Mouse (Mus musculus): ENCODE data around the gene Rbbp4. TPM values are rescaled to one million over a fixed set of nuclear protein-coding genes. Genes with fewer than 3 reads are reported as not detected.

Rbbp4 gene
- polyA plus RNA-seq, 1 experiment from 2014 or later, result 428 TPM

DNA sequence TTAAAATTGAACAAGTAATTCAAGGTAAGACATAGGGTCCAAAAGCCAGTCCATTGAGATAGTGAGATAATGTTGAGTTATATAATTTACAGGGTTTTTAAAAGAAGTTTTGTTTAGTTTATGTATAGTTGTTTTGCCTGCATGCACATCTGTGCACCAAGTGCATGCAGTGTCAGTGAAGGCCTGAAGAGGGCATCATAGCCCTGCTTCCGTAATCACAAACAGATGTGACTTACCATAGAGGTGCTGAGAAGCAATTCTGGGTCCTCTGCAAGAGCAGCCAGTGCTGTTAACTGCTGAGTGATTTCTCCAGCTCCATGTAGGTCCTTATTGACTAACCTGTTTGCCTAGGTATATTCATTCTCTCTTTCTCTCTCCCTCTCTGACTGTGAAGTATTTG, 6.7 kb upstream of the Rbbp4 start:
- no peak overlapping the region for H3K27ac ChIP-seq (ENCODE audit: low read depth, low read length)
- H3K36me3 ChIP-seq (ENCODE audit: control insufficient read depth, insufficient read depth, low read length), result peaks cover 41% of the 10 kb centered on the region
- no peak overlapping the region for H3K4me3 ChIP-seq (ENCODE audit: low read depth, low read length)
- no peaks in the 10 kb centered on the region for H3K27me3 ChIP-seq (replicated peaks; ENCODE audit: control insufficient read depth, insufficient read depth, low read length)
- no peaks in the 10 kb centered on the region for H3K9me3 ChIP-seq (replicated peaks; ENCODE audit: control insufficient read depth, low read length)
- DNase-seq (ENCODE audit: low spot score) (no peak), ATAC-seq (no peak)
- 91% methylated on average over 1 of the region's 1 CpGs for WGBS
- no peak overlapping the region for H3K4me2 ChIP-seq (ENCODE audit: low read length)
- H3K9ac ChIP-seq (ENCODE audit: low read length), result no peak overlapping the region
- no peaks in the 10 kb centered on the region for H3K4me1 ChIP-seq (ENCODE audit: control insufficient read depth, insufficient read depth, low read length)

DNA sequence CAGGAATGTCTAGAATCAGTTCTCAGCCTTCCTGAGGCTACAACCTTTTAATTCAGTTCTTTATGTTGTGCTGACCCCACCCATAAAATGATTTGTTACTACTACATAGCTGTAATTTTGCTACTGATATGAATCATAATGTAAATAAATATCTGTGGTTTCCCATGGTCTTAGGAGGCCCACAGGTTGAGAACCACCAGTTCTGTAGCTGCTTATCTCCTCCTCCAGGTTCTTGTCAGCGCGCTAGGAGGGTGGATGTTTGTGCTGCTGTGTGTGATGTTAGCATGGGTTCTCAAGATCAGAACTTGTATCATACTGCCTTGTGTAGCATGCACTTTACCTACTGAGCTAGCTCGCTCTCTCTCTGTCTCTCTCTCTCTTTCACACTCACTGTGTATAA, 4.6 kb upstream of the Rbbp4 start:
- Histone ChIP-seq H3K9ac (ENCODE audit: low read length) (no peak overlapping the region), H3K36me3 (ENCODE audit: control insufficient read depth, insufficient read depth, low read length) (peaks cover 29% of the 10 kb centered on the region), H3K27me3 (replicated peaks; ENCODE audit: control insufficient read depth, insufficient read depth, low read length) (no peaks in the 10 kb centered on the region), H3K9me3 (replicated peaks; ENCODE audit: control insufficient read depth, low read length) (no peaks in the 10 kb centered on the region), H3K4me1 (ENCODE audit: control insufficient read depth, insufficient read depth, low read length) (no peaks in the 10 kb centered on the region), H3K4me3 (ENCODE audit: low read depth, low read length) (no peak overlapping the region), H3K4me2 (ENCODE audit: low read length) (no peak overlapping the region), H3K27ac (ENCODE audit: low read depth, low read length) (no peak overlapping the region)
- no peak for ATAC-seq
- WGBS, result 100% methylated on average over 3 of the region's 3 CpGs
- no peak for DNase-seq (ENCODE audit: low spot score)

DNA sequence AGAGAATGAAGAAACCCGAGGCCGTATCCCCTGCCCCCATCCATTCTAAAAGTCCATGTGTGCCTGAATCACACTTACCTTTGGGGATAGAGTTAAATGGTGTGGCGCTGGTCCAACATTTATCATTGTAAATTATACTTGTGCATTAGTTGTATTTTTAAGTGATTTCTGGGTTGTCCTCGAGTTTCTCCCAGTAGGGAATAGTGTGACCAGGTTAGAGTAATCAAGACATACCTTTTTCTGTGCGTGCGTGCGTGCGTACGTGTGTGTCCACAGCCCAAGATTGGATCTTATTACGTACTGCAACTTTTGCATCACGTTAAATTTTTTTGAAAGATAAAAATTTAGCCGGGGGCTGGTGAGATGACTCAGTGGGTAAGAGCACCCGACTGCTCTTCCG, 1.1 kb upstream of the Rbbp4 start:
- 57% methylated on average over 14 of the region's 14 CpGs for WGBS

DNA sequence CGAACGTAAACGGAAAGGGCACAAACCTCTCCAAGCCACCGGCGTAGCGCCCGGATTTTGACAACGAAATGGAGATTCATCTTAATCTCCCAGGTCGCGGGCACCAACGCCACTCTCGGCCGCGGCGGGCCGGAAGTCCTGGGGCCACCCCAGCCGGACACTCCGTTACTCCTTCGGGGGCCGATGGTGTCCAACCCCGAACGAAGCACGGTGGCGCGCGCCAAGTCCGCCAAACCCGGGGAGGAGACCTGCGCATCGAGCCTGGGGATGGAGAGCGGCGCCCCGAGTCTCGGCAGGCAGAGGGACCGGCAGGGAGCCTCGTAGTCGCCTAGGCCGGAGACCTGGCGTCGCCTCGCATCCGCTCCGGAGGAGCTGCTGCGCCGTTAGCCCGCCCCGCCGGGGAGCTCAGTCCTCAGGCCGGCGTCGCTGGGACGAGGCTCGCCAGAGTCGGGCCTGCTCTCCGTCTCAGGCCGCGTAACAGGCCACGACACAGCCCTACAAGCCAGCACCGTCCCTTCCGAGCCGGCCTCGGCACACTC, 424 bp downstream of the Rbbp4 start:
- DNase-seq (ENCODE audit: low spot score) (no peak), ATAC-seq (no peak)
- Histone ChIP-seq H3K4me1 (ENCODE audit: control insufficient read depth, insufficient read depth, low read length) (peaks cover 21% of the 10 kb centered on the region), H3K9ac (ENCODE audit: low read length) (peak overlapping the region; percentile 97), H3K27ac (ENCODE audit: low read depth, low read length) (peak overlapping the region; percentile 96), H3K27me3 (replicated peaks; ENCODE audit: control insufficient read depth, insufficient read depth, low read length) (no peaks in the 10 kb centered on the region), H3K36me3 (ENCODE audit: control insufficient read depth, insufficient read depth, low read length) (peaks cover 24% of the 10 kb centered on the region), H3K4me3 (ENCODE audit: low read depth, low read length) (peak overlapping the region; percentile 94), H3K9me3 (replicated peaks; ENCODE audit: control insufficient read depth, low read length) (no peaks in the 10 kb centered on the region), H3K4me2 (ENCODE audit: low read length) (peak overlapping the region; percentile 73)
- WGBS, result under 1% methylated on average over 53 of the region's 62 CpGs

More for the DNA sequence above, 1.1 kb upstream of the Rbbp4 start:
- peak overlapping the region; percentile 94 for H3K4me3 ChIP-seq (ENCODE audit: low read depth, low read length)
- peak overlapping the region; percentile 83 for H3K4me2 ChIP-seq (ENCODE audit: low read length)
- no peaks in the 10 kb centered on the region for H3K9me3 ChIP-seq (replicated peaks; ENCODE audit: control insufficient read depth, low read length)
- no peak for DNase-seq (ENCODE audit: low spot score)
- H3K36me3 ChIP-seq (ENCODE audit: control insufficient read depth, insufficient read depth, low read length), result peaks cover 20% of the 10 kb centered on the region
- H3K9ac ChIP-seq (ENCODE audit: low read length), result peak overlapping the region; percentile 76
- ATAC-seq, result no peak
- H3K4me1 ChIP-seq (ENCODE audit: control insufficient read depth, insufficient read depth, low read length), result peaks cover 21% of the 10 kb centered on the region
- no peaks in the 10 kb centered on the region for H3K27me3 ChIP-seq (replicated peaks; ENCODE audit: control insufficient read depth, insufficient read depth, low read length)
- peak overlapping the region; percentile 99 for H3K27ac ChIP-seq (ENCODE audit: low read depth, low read length)

DNA sequence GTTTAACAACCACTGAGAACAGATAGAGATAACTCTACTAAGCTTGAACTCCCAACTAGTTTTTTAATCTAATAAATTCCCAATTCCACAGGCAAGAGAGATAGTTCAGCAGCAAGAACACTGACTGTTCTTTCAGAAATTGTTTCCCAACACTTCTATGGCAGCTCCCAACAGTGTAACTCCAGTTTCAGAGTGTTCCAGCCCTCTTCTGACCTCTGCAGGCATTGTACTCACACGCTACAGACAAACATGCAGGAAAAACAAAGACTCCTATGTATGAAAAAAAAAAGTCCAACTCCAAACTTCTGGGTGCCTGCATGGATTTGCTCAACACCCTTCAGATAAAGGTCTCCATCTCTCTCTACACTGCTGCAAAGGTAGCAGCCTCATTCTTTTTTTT, 2.3 kb downstream of the Rbbp4 start:
- 31% methylated on average over 1 of the region's 1 CpGs for WGBS
- H3K27me3 ChIP-seq (replicated peaks; ENCODE audit: control insufficient read depth, insufficient read depth, low read length), result no peaks in the 10 kb centered on the region
- DNase-seq (ENCODE audit: low spot score) (no peak), ATAC-seq (no peak)
- H3K9me3 ChIP-seq (replicated peaks; ENCODE audit: control insufficient read depth, low read length), result no peaks in the 10 kb centered on the region
- H3K9ac ChIP-seq (ENCODE audit: low read length), result peak overlapping the region; percentile 97; the same call in 1 of the 2 replicates
- H3K36me3 ChIP-seq (ENCODE audit: control insufficient read depth, insufficient read depth, low read length), result peaks cover 42% of the 10 kb centered on the region
- H3K4me2 ChIP-seq (ENCODE audit: low read length), result peak overlapping the region; percentile 73
- H3K27ac ChIP-seq (ENCODE audit: low read depth, low read length), result no peak overlapping the region
- H3K4me1 ChIP-seq (ENCODE audit: control insufficient read depth, insufficient read depth, low read length), result peaks cover 21% of the 10 kb centered on the region
- H3K4me3 ChIP-seq (ENCODE audit: low read depth, low read length), result peak overlapping the region; percentile 94; the same call in 1 of the 2 replicates

DNA sequence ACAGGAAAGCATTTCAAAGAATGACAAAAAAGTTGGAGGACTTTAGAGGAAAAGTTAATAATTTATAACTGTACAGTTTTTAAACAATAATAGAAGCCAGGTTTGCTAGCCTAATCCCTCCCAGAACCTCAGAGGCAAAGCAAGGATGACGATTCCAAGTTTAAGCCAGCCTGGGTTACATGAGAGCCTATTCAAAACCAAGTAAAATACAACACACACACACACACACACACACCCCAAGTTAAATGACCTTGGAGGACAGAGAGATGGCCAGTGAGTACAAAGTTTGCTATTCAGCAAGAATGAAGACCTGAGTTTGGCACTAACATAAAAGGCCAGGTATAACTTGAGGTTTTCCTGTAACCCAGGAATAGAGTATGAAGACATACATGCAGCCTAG, 9.0 kb downstream of the Rbbp4 start:
- ATAC-seq (no peak), DNase-seq (ENCODE audit: low spot score) (no peak)
- no peaks in the 10 kb centered on the region for H3K4me1 ChIP-seq (ENCODE audit: control insufficient read depth, insufficient read depth, low read length)
- H3K27me3 ChIP-seq (replicated peaks; ENCODE audit: control insufficient read depth, insufficient read depth, low read length), result no peaks in the 10 kb centered on the region
- H3K4me2 ChIP-seq (ENCODE audit: low read length), result no peak overlapping the region
- no peak overlapping the region for H3K4me3 ChIP-seq (ENCODE audit: low read depth, low read length)
- WGBS, result 80% methylated on average over 1 of the region's 1 CpGs
- peaks cover 60% of the 10 kb centered on the region for H3K36me3 ChIP-seq (ENCODE audit: control insufficient read depth, insufficient read depth, low read length)
- no peak overlapping the region for H3K27ac ChIP-seq (ENCODE audit: low read depth, low read length)
- H3K9ac ChIP-seq (ENCODE audit: low read length), result no peak overlapping the region
- H3K9me3 ChIP-seq (replicated peaks; ENCODE audit: control insufficient read depth, low read length), result no peaks in the 10 kb centered on the region

DNA sequence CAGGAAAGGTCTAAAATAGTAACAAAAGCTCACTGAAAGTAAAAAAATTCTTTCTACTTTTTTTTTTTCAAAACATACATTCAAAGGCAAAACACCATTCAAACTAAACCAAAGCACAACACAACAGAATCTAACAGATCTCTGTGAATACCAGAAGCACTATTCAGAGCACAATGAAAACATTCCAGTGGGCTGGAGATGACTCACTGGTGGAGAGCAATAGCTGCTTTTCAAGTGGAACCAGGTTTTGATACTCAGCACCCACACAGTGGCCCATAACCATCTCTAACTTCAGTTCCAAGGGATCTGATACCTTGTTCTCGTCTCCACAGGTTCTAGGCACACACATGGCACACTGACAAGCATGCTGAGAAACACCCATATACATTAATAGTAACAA, 10.4 kb downstream of the Rbbp4 start:
- no peak for ATAC-seq
- H3K36me3 ChIP-seq (ENCODE audit: control insufficient read depth, insufficient read depth, low read length), result peaks cover 69% of the 10 kb centered on the region
- no peaks in the 10 kb centered on the region for H3K9me3 ChIP-seq (replicated peaks; ENCODE audit: control insufficient read depth, low read length)
- no peak overlapping the region for H3K4me3 ChIP-seq (ENCODE audit: low read depth, low read length)
- no peak for DNase-seq (ENCODE audit: low spot score)
- H3K27me3 ChIP-seq (replicated peaks; ENCODE audit: control insufficient read depth, insufficient read depth, low read length), result no peaks in the 10 kb centered on the region
- H3K4me2 ChIP-seq (ENCODE audit: low read length), result no peak overlapping the region
- no peak overlapping the region for H3K9ac ChIP-seq (ENCODE audit: low read length)
- 84% methylated on average over 1 of the region's 1 CpGs for WGBS
- no peak overlapping the region for H3K27ac ChIP-seq (ENCODE audit: low read depth, low read length)
- H3K4me1 ChIP-seq (ENCODE audit: control insufficient read depth, insufficient read depth, low read length), result no peaks in the 10 kb centered on the region

DNA sequence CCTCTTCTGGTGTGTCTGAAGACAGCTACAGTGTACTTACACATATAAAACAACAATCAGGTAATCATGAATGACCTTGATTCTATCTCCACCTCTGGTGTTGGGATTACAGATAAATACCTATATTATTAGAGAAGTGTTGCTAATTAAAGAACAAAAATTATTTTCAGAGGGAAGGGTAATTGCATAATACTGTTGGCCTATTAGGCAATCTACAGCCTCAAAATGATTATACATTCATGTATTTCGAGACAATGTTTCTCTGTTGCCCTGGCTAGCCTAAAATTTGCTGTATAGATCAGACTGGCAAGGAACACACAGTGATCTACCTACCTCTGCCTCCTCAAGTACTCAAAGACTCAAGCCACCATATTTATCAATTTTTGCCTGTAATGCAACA, 11.7 kb downstream of the Rbbp4 start:
- Histone ChIP-seq H3K9me3 (replicated peaks; ENCODE audit: control insufficient read depth, low read length) (no peaks in the 10 kb centered on the region), H3K27me3 (replicated peaks; ENCODE audit: control insufficient read depth, insufficient read depth, low read length) (no peaks in the 10 kb centered on the region), H3K36me3 (ENCODE audit: control insufficient read depth, insufficient read depth, low read length) (peaks cover 68% of the 10 kb centered on the region), H3K4me1 (ENCODE audit: control insufficient read depth, insufficient read depth, low read length) (no peaks in the 10 kb centered on the region), H3K9ac (ENCODE audit: low read length) (no peak overlapping the region), H3K4me2 (ENCODE audit: low read length) (no peak overlapping the region), H3K27ac (ENCODE audit: low read depth, low read length) (no peak overlapping the region), H3K4me3 (ENCODE audit: low read depth, low read length) (no peak overlapping the region)
- ATAC-seq (no peak), DNase-seq (ENCODE audit: low spot score) (no peak)
- 93% methylated on average over 1 of the region's 1 CpGs for WGBS

DNA sequence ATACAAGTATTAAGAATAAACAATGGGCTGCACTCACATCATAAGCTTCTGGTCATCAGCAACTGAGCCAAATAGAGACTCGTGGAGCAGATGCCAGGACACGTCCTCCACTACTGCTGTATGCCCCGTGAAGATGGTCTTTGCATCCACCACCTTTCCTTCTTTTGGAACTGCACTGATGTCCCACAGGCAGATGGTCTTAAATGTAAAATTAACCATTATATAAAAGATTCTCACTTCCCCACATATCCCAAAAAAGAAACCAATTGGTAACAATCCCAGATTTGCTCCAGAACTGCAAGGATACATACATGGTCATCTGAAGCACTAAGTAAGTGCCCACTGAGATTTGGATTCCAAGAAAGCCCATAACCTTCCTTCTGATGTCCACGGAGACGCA, 13.1 kb downstream of the Rbbp4 start:
- WGBS, result 94% methylated on average over 5 of the region's 5 CpGs
- peaks cover 68% of the 10 kb centered on the region for H3K36me3 ChIP-seq (ENCODE audit: control insufficient read depth, insufficient read depth, low read length)

More for the DNA sequence above, 13.1 kb downstream of the Rbbp4 start:
- Histone ChIP-seq H3K4me3 (ENCODE audit: low read depth, low read length) (no peak overlapping the region), H3K9ac (ENCODE audit: low read length) (no peak overlapping the region), H3K9me3 (replicated peaks; ENCODE audit: control insufficient read depth, low read length) (no peaks in the 10 kb centered on the region), H3K4me2 (ENCODE audit: low read length) (no peak overlapping the region), H3K27ac (ENCODE audit: low read depth, low read length) (no peak overlapping the region), H3K27me3 (replicated peaks; ENCODE audit: control insufficient read depth, insufficient read depth, low read length) (no peaks in the 10 kb centered on the region), H3K4me1 (ENCODE audit: control insufficient read depth, insufficient read depth, low read length) (no peaks in the 10 kb centered on the region)
- DNase-seq (ENCODE audit: low spot score), result no peak
- ATAC-seq, result no peak

Measured in forebrain, embryonic 14.5 days (tissue).